Mouse (Mus musculus): ENCODE data around the gene Sergef. TPM values are rescaled to one million over a fixed set of nuclear protein-coding genes. Genes with fewer than 3 reads are reported as not detected.

The Sergef gene
- polyA plus RNA-seq, 1 experiment from 2014 or later, result 18.5 TPM

DNA sequence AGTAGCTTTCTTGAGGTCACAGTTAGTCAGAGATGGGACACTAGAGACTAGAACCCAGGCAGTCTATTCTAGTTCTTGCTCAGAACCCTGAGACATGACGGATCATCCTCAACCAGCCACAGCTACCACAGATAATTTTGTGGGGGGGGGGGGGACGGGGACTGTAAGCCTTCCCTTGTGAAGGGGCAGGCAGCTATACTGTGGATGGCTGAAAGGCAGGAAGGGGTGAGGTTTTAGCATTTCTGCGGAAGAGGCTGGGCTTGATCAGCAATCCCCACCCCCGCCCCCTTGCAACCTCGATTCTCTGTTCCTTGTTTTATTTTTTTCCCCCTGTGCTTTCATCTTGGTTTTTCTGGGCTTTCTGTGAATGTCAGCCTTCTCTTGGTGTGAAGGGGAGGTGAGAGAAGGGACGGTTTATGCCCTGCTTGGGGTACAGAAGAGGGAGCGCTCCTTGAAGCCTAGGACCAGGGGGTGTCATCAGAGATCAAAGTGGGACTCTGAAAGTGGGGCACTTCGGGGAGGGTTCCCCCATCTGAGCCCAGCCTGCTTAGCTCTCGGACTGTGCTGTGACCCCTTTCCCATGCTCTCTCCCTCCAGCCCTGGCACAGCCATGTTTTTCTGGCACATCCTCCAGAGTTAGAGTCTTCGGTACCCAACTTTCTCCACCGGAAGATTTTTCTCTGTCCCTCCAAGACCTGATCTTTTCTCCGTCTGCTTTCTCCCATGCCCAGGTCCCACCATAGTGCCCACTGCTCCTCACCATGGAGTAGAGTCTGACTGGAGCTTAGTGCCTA is 245.7 kb downstream of the Sergef start:
- Histone ChIP-seq H3K4me3 (no peak overlapping the region), H3K27ac (replicated peaks) (no peak overlapping the region), H3K27me3 (peaks cover 75% of the 10 kb centered on the region), H3K9ac (replicated peaks) (no peak overlapping the region), H3K4me1 (peaks cover 21% of the 10 kb centered on the region), H3K9me3 (no peaks in the 10 kb centered on the region), H3K36me3 (no peaks in the 10 kb centered on the region), H3K4me2 (replicated peaks) (no peak overlapping the region)
- 52% methylated on average over 12 of the region's 12 CpGs for WGBS
- no peak for ATAC-seq (ENCODE audit: low FRiP score, low read depth)

Other genes starting within 250 kb of the Sergef start
- 7.1 and 9.5 TPM in 2 replicates for gene Kcnc1, start 243.3 kb downstream of the Sergef start, polyA plus RNA-seq (2016; fragmentation: Nextera tagmentation; extraction: Ambion mirVana)
- 0.29 and 0.41 TPM in 2 replicates for gene Tph1, start 32.7 kb upstream of the Sergef start, polyA plus RNA-seq (2016; fragmentation: Nextera tagmentation; extraction: Ambion mirVana)
- 30.7 and 32.0 TPM in 2 replicates for gene Saal1, start 70.9 kb upstream of the Sergef start, polyA plus RNA-seq (2016; fragmentation: Nextera tagmentation; extraction: Ambion mirVana)
- 0.10 TPM in 1 of 2 replicates, not detected in the other for gene Saa3, start 75.9 kb upstream of the Sergef start, polyA plus RNA-seq (2016; fragmentation: Nextera tagmentation; extraction: Ambion mirVana)
- not detected in 2 replicates for gene Saa4, start 92.8 kb upstream of the Sergef start, polyA plus RNA-seq (2016; fragmentation: Nextera tagmentation; extraction: Ambion mirVana)
- gene Saa1, start 103.2 kb upstream of the Sergef start, polyA plus RNA-seq (2016; fragmentation: Nextera tagmentation; extraction: Ambion mirVana), result not detected in 2 replicates
- not detected in 2 replicates for gene Saa2, start 112.0 kb upstream of the Sergef start, polyA plus RNA-seq (2016; fragmentation: Nextera tagmentation; extraction: Ambion mirVana)
- 23.8 and 24.9 TPM in 2 replicates for gene Hps5, start 156.3 kb upstream of the Sergef start, polyA plus RNA-seq (2016; fragmentation: Nextera tagmentation; extraction: Ambion mirVana)
- 51.5 and 52.1 TPM in 2 replicates for gene Gtf2h1, start 156.3 kb upstream of the Sergef start, polyA plus RNA-seq (2016; fragmentation: Nextera tagmentation; extraction: Ambion mirVana)
- gene Ldha, start 201.7 kb upstream of the Sergef start, polyA plus RNA-seq (2016; fragmentation: Nextera tagmentation; extraction: Ambion mirVana), result 802 and 809 TPM in 2 replicates
- gene Ldhc, start 221.4 kb upstream of the Sergef start, polyA plus RNA-seq (2016; fragmentation: Nextera tagmentation; extraction: Ambion mirVana), result 0.22 TPM in 1 of 2 replicates, not detected in the other

Data from midbrain, embryonic 12.5 days (tissue).